In genomic region chrX:133691581-133692391, GRCm38 (mm10) we compare ENCODE assay signal across 7 mouse cellular contexts. TPM values are rescaled to one million over a fixed set of nuclear protein-coding genes. Genes with fewer than 3 reads are reported as not detected.
DNase-seq lines count a peak whose midpoint lies in the region; ATAC-seq and TF ChIP-seq lines count a peak whose summit lies in the region.

No protein-coding gene starts in this region.

- peak; percentile 57; the same call in 1 of the 2 replicates for ATAC-seq in hindbrain, postnatal 0 days

- 22% methylated on average over 12 of the region's 12 CpGs for WGBS in hindbrain, postnatal 0 days

- no peaks in the 10 kb centered on the region for H3K9me3 ChIP-seq in hindbrain, postnatal 0 days (ENCODE audit: low read length)

- DNase-seq in Muller cell, postnatal 12 days (ENCODE audit: inconsistent ontology term) = peak; percentile 67
- DNase-seq in forelimb bud, embryonic 11.5 days (ENCODE audit: low read depth, low spot score) = peak; percentile 72
- peak; percentile 89 for DNase-seq in hindbrain, postnatal 0 days (ENCODE audit: low spot score)
- DNase-seq in left cerebral cortex, adult 18-20 months (ENCODE audit: low spot score in 2 of 2) = peak; percentile 26 to 45
- DNase-seq in lung, postnatal 25 days (ENCODE audit: low spot score) = peak; percentile 69
- peak; percentile 62 to 76 for DNase-seq in right cerebral cortex, postnatal 10 days (ENCODE audit: low spot score in 2 of 2)

- H3K36me3 ChIP-seq in hindbrain, postnatal 0 days (ENCODE audit: insufficient read depth, low read length) = no peaks in the 10 kb centered on the region

- TF ChIP-seq CTCF in hindbrain, postnatal 0 days (IDR thresholded peaks at IDR 0.05; ENCODE audit: low read depth) = peak; percentile 61

- H3K27ac ChIP-seq in brown adipose tissue, adult 24 weeks (replicated peaks; ENCODE audit: low read depth, low read length) = peak overlapping the region; percentile 12; the same call in 1 of the 2 replicates
- H3K27ac ChIP-seq in hindbrain, postnatal 0 days = no peak overlapping the region

- peak overlapping the region; percentile 56 for H3K4me3 ChIP-seq in brown adipose tissue, adult 24 weeks (ENCODE audit: insufficient read depth, low read depth, low read length)
- peak overlapping the region; percentile 53 for H3K4me3 ChIP-seq in hindbrain, postnatal 0 days (ENCODE audit: low read length)

- no peaks in the 10 kb centered on the region for H3K27me3 ChIP-seq in hindbrain, postnatal 0 days (ENCODE audit: insufficient read depth, low read length)

- peaks cover 6% of the 10 kb centered on the region; the same call in 1 of the 2 replicates for H3K4me1 ChIP-seq in brown adipose tissue, adult 24 weeks (ENCODE audit: control insufficient read depth, insufficient read depth, insufficient read length, low read length)
- H3K4me1 ChIP-seq in hindbrain, postnatal 0 days (ENCODE audit: insufficient read depth, low read length) = no peaks in the 10 kb centered on the region

- peak overlapping the region; percentile 25; the same call in 1 of the 2 replicates for H3K9ac ChIP-seq in hindbrain, postnatal 0 days (replicated peaks; ENCODE audit: low read length)

- peak overlapping the region; percentile 70 for H3K4me2 ChIP-seq in hindbrain, postnatal 0 days (ENCODE audit: low read depth, low read length)

RNA-seq across cellular contexts. Expression of gene Pcdh19, which starts 3.0 kb away (rescaled TPM):
- polyA plus RNA-seq in brown adipose tissue, adult 24 weeks (2012; ENCODE audit: insufficient read depth, insufficient read length, missing spikeins) = 1.9 and 3.1 TPM in 2 replicates
- 41.4 and 47.9 TPM in 2 replicates for total RNA-seq in hindbrain, postnatal 0 days (2014; rRNA removed)
- 19.7 and 20.9 TPM in 2 replicates for polyA plus RNA-seq in hindbrain, postnatal 0 days (2015; fragmentation: Nextera tagmentation; extraction: Ambion mirVana)
- total RNA-seq in left cerebral cortex, adult 18-20 months (2021) = 10 to 100 TPM; 30.9 to 37.3 TPM

Comparison
In these comparisons a context has a peak if more than half of its experiments do, and no peak if none do; other contexts are left out.
1. DNase-seq: peak in every context shown above with its lines; median percentile 89 in hindbrain, postnatal 0 days; 72 in forelimb bud, embryonic 11.5 days; 69 in lung, postnatal 25 days; 69 in right cerebral cortex, postnatal 10 days; 67 in Muller cell, postnatal 12 days; 36 in left cerebral cortex, adult 18-20 months.